In the genomic region with DNA sequence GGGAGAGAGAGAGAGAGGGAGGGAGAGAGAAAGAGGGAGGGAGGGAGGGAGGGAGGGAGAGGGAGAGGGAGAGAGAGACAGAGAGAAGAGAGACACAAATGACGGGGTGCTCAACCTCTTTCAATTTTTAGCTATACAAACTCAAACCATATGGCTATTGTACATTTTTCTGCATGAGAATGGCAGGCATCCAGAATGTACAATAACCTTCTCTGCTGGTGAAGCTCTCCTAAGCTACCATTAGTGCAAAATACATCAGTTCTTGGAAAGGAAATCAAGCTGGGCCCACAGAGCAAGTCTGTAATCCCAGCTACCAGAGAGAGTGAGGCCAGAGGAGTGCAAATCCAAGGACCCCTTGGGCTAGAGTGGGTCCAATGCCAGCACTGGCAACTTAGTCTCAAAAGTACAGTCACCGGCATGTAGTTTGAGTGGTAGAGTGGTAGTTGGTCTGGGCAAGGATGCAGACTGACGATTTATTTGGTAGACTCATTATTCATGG, we compare ENCODE assay signal across 14 mouse cellular contexts.
DNase-seq lines count a peak whose midpoint lies in the region; ATAC-seq lines count a peak whose summit lies in the region.
"Had no signal": no experiment of that assay in that cellular context is flagged by ENCODE, and none has a peak within 500 bp of the region (broad histone marks: within the 10 kb centered on the region; RNA-seq: fewer than 3 reads in every experiment).

No protein-coding gene starts in this region.

- no peak for ATAC-seq in cerebellum, adult (ENCODE audit: insufficient number of reproducible peaks, low FRiP score, low TSS enrichment)
- ATAC-seq: intestine, postnatal 0 days; midbrain, embryonic 16.5 days; Patski had no signal

- DNase-seq in cerebellum, adult 9-11 months = peak; percentile 11
- DNase-seq in frontal cortex, postnatal 36 days (ENCODE audit: low spot score in 2 of 2) = peak; percentile 11 to 35
- DNase-seq in frontal cortex, postnatal 25 days (ENCODE audit: low spot score in 2 of 2) = no peak
- DNase-seq in right cerebral cortex, adult 2 months (ENCODE audit: low spot score in 2 of 2) = peak; percentile 10 to 29
- DNase-seq in right cerebral cortex, postnatal 25 days = no peak
- DNase-seq in yolk sac, embryonic 10.5 days (ENCODE audit: low spot score) = no peak
- DNase-seq in spleen, adult 18-20 months = no peak
- DNase-seq: heart, adult 11 months; kidney, postnatal 14 days; liver, embryonic 13.5 days had no signal

Comparison
In these comparisons a context has a peak if more than half of its experiments do, and no peak if none do; other contexts are left out.
1. DNase-seq: peak in cerebellum, adult 9-11 months (single experiment), frontal cortex, postnatal 36 days (2 of 2) and right cerebral cortex, adult 2 months (2 of 2); none in frontal cortex, postnatal 25 days (0 of 2), right cerebral cortex, postnatal 25 days (single experiment), yolk sac, embryonic 10.5 days (single experiment) and spleen, adult 18-20 months (0 of 2).